18 mouse cellular contexts compared by ENCODE assay signal in the genomic region with DNA sequence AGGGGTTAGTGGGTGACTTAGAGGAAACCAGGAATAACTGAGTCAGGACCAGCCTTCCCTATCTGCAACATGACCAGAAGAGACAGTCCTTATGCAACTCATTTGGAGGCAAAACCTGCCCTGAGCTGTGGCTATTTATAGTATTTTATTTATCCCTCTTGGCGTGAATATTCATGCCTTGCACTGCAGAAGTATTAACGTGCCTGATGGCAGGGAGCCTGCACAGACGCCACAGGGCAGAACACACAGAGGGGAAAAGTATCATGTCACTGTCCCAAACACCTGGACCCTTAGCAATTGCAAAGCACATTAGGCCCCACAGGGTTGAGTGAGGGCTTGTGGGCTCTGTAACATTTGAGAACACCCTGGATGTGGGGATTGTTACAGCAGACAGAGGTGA.
DNase-seq lines count a peak whose midpoint lies in the region; ATAC-seq lines count a peak whose summit lies in the region.
"Had no signal": no experiment of that assay in that cellular context is flagged by ENCODE, and none has a peak within 500 bp of the region (broad histone marks: within the 10 kb centered on the region; RNA-seq: fewer than 3 reads in every experiment).

No protein-coding gene starts in this region.

- no peak overlapping the region for H3K27ac ChIP-seq in forebrain, embryonic 14.5 days (ENCODE audit: low read depth, low read length)
- H3K27ac ChIP-seq in forebrain, embryonic 10.5 days: no peak overlapping the region
- no peak overlapping the region for H3K27ac ChIP-seq in heart, embryonic 12.5 days (ENCODE audit: poor library complexity, severe bottlenecking)
- H3K27ac ChIP-seq in heart, embryonic 13.5 days (replicated peaks): 0 out of 2 replicates have a peak overlapping the region, but pooled peaks have one; percentile 36
- peak overlapping the region; percentile 53; the same call in 1 of the 2 replicates for H3K27ac ChIP-seq in midbrain, embryonic 14.5 days (replicated peaks; ENCODE audit: low read depth, low read length)
- H3K27ac ChIP-seq: hindbrain, embryonic 13.5 days had no signal

- peaks cover 16% of the 10 kb centered on the region for H3K4me1 ChIP-seq in forebrain, embryonic 14.5 days (ENCODE audit: control insufficient read depth, insufficient read depth, low read length)
- peaks cover 9% of the 10 kb centered on the region; the same call in 1 of the 2 replicates for H3K4me1 ChIP-seq in forebrain, embryonic 10.5 days
- H3K4me1 ChIP-seq in heart, embryonic 12.5 days (replicated peaks): no peaks in the 10 kb centered on the region
- peaks cover 5% of the 10 kb centered on the region; the same call in 1 of the 2 replicates for H3K4me1 ChIP-seq in heart, embryonic 13.5 days
- H3K4me1 ChIP-seq in midbrain, embryonic 14.5 days (ENCODE audit: control insufficient read depth, insufficient read depth, low read length): peaks cover 12% of the 10 kb centered on the region; the same call in 1 of the 2 replicates

- no peak overlapping the region for H3K9ac ChIP-seq in forebrain, embryonic 14.5 days (ENCODE audit: low read length)
- no peak overlapping the region for H3K9ac ChIP-seq in heart, embryonic 12.5 days
- no peak overlapping the region for H3K9ac ChIP-seq in heart, embryonic 13.5 days
- H3K9ac ChIP-seq in midbrain, embryonic 14.5 days (replicated peaks; ENCODE audit: low read length): no peak overlapping the region
- H3K9ac ChIP-seq: hindbrain, embryonic 13.5 days had no signal

- peak; percentile 30 for DNase-seq in forebrain, embryonic 14.5 days (ENCODE audit: low spot score)
- no peak for DNase-seq in forebrain, embryonic 10.5 days (ENCODE audit: extremely low spot score, low spot score)
- peak; percentile 37 for DNase-seq in heart, adult 8-10 months (ENCODE audit: low spot score)
- peak; percentile 27 for DNase-seq in midbrain, embryonic 14.5 days
- DNase-seq in embryo, embryonic 10 days (ENCODE audit: low spot score): no peak
- no peak for DNase-seq in lung, postnatal 36 days
- DNase-seq: adrenal gland, adult 2 months; cerebellum, adult 11 months; cerebellum, postnatal 25 days; kidney, adult 9 months; kidney, postnatal 4 days; lung, postnatal 10 days; right cerebral cortex, adult 18-20 months; thymus, adult 18-20 months had no signal

- H3K9me3 ChIP-seq in forebrain, embryonic 14.5 days (replicated peaks; ENCODE audit: control insufficient read depth, low read length): no peaks in the 10 kb centered on the region
- H3K9me3 ChIP-seq in forebrain, embryonic 10.5 days: no peaks in the 10 kb centered on the region
- H3K9me3 ChIP-seq in heart, embryonic 12.5 days (replicated peaks): no peaks in the 10 kb centered on the region
- H3K9me3 ChIP-seq in heart, embryonic 13.5 days: no peaks in the 10 kb centered on the region
- no peaks in the 10 kb centered on the region for H3K9me3 ChIP-seq in midbrain, embryonic 14.5 days (ENCODE audit: control insufficient read depth, low read length)
- H3K9me3 ChIP-seq: hindbrain, embryonic 13.5 days had no signal

- 28% methylated on average over 3 of the region's 3 CpGs for WGBS in forebrain, embryonic 14.5 days
- 80% methylated on average over 3 of the region's 3 CpGs for whole genome bisulfite sequencing in forebrain, embryonic 10.5 days
- WGBS in heart, embryonic 12.5 days: 50% methylated on average over 3 of the region's 3 CpGs
- 34% methylated on average over 3 of the region's 3 CpGs for WGBS in heart, embryonic 13.5 days
- WGBS in midbrain, embryonic 14.5 days: 24% methylated on average over 3 of the region's 3 CpGs

- H3K4me2 ChIP-seq in forebrain, embryonic 14.5 days (ENCODE audit: low read length): no peak overlapping the region
- H3K4me2 ChIP-seq in heart, embryonic 12.5 days: no peak overlapping the region
- no peak overlapping the region for H3K4me2 ChIP-seq in heart, embryonic 13.5 days
- H3K4me2 ChIP-seq in midbrain, embryonic 14.5 days (ENCODE audit: low read length): no peak overlapping the region
- H3K4me2 ChIP-seq: hindbrain, embryonic 13.5 days had no signal

- no peak for ATAC-seq in forebrain, embryonic 14.5 days
- ATAC-seq in heart, embryonic 12.5 days (ENCODE audit: insufficient number of reproducible peaks, low FRiP score): no peak
- ATAC-seq in heart, embryonic 13.5 days (ENCODE audit: extremely low read depth, insufficient number of reproducible peaks, low FRiP score, low TSS enrichment): no peak
- no peak for ATAC-seq in midbrain, embryonic 14.5 days (ENCODE audit: low FRiP score, low TSS enrichment)

- no peaks in the 10 kb centered on the region for H3K36me3 ChIP-seq in forebrain, embryonic 14.5 days (ENCODE audit: control insufficient read depth, insufficient read depth, low read length)
- H3K36me3 ChIP-seq in forebrain, embryonic 10.5 days (replicated peaks): no peaks in the 10 kb centered on the region
- H3K36me3 ChIP-seq in heart, embryonic 12.5 days: no peaks in the 10 kb centered on the region
- no peaks in the 10 kb centered on the region for H3K36me3 ChIP-seq in heart, embryonic 13.5 days
- no peaks in the 10 kb centered on the region for H3K36me3 ChIP-seq in midbrain, embryonic 14.5 days (ENCODE audit: control insufficient read depth, insufficient read depth, low read length)
- H3K36me3 ChIP-seq: hindbrain, embryonic 13.5 days had no signal

- H3K4me3 ChIP-seq in forebrain, embryonic 14.5 days (ENCODE audit: low read depth, low read length): no peak overlapping the region
- H3K4me3 ChIP-seq in forebrain, embryonic 10.5 days: no peak overlapping the region
- no peak overlapping the region for H3K4me3 ChIP-seq in heart, embryonic 12.5 days
- H3K4me3 ChIP-seq in heart, embryonic 13.5 days: no peak overlapping the region
- no peak overlapping the region for H3K4me3 ChIP-seq in midbrain, embryonic 14.5 days (replicated peaks; ENCODE audit: low read depth, low read length)
- H3K4me3 ChIP-seq: erythroblast, embryonic 14.5 days; hindbrain, embryonic 13.5 days had no signal

- H3K27me3 ChIP-seq in forebrain, embryonic 14.5 days (replicated peaks; ENCODE audit: control insufficient read depth, insufficient read depth, low read length): no peaks in the 10 kb centered on the region
- H3K27me3 ChIP-seq in forebrain, embryonic 10.5 days (ENCODE audit: poor library complexity, severe bottlenecking): no peaks in the 10 kb centered on the region
- no peaks in the 10 kb centered on the region for H3K27me3 ChIP-seq in heart, embryonic 12.5 days (replicated peaks)
- no peaks in the 10 kb centered on the region for H3K27me3 ChIP-seq in heart, embryonic 13.5 days (replicated peaks)
- no peaks in the 10 kb centered on the region for H3K27me3 ChIP-seq in midbrain, embryonic 14.5 days (ENCODE audit: control insufficient read depth, insufficient read depth, low read length)
- H3K27me3 ChIP-seq: hindbrain, embryonic 13.5 days had no signal

Comparison
In these comparisons a context has a peak if more than half of its experiments do, and no peak if none do; other contexts are left out.
1. DNase-seq: peak in forebrain, embryonic 14.5 days (single experiment), heart, adult 8-10 months (single experiment) and midbrain, embryonic 14.5 days (single experiment); none in forebrain, embryonic 10.5 days (single experiment), embryo, embryonic 10 days (single experiment) and lung, postnatal 36 days (single experiment).
2. H3K27ac ChIP-seq: peak in heart, embryonic 13.5 days (single experiment) and midbrain, embryonic 14.5 days (single experiment); none in forebrain, embryonic 14.5 days (single experiment), forebrain, embryonic 10.5 days (single experiment) and heart, embryonic 12.5 days (single experiment).